8 mouse cellular contexts compared by ENCODE assay signal in genomic region chrX:36988754-36989153, GRCm38 (mm10). TPM values are rescaled to one million over a fixed set of nuclear protein-coding genes. Genes with fewer than 3 reads are reported as not detected.
A peak's percentile ranks its signal among the peaks of the same experiment; 100 is the strongest.
DNase-seq lines count a peak whose midpoint lies in the region; ATAC-seq and TF ChIP-seq lines count a peak whose summit lies in the region.

No protein-coding gene starts in this region.

- TF ChIP-seq POLR2A in kidney, adult 2 months (IDR thresholded peaks at IDR 0.05; ENCODE audit: low read depth, low read length), result no peak
- TF ChIP-seq POLR2A in embryonic fibroblast, embryonic 13.5 days (IDR thresholded peaks at IDR 0.05; ENCODE audit: low read depth, low read length), result no peak

- DNase-seq in kidney, adult 2 months, result no peak
- DNase-seq in kidney, adult 8-10 months, result no peak
- DNase-seq in R1 (ENCODE audit: low read depth, low spot score), result peak; percentile 33
- DNase-seq in intestine, embryonic 14.5 days (ENCODE audit: low spot score), result no peak
- DNase-seq in lung, postnatal 4 days, result peak; percentile 19 to 33
- DNase-seq in spleen, postnatal 4 days (ENCODE audit: low spot score in 2 of 2), result peak; percentile 20 to 61
- no peak for DNase-seq in layer of hippocampus, adult 9-10 months (ENCODE audit: low spot score)

- peak overlapping the region; percentile 64; the same call in 1 of the 2 replicates for H3K4me3 ChIP-seq in kidney, adult 2 months (ENCODE audit: insufficient read depth, low read depth, low read length)
- peak overlapping the region; percentile 58 for H3K4me3 ChIP-seq in embryonic fibroblast, embryonic 13.5 days (ENCODE audit: insufficient read depth, low read length)
- H3K4me3 ChIP-seq in intestine, embryonic 14.5 days (ENCODE audit: low read depth, low read length), result peak overlapping the region; percentile 51

- H3K9me3 ChIP-seq in intestine, embryonic 14.5 days (ENCODE audit: control insufficient read depth, low read length), result no peaks in the 10 kb centered on the region

- H3K4me2 ChIP-seq in intestine, embryonic 14.5 days (ENCODE audit: low read length), result peak overlapping the region; percentile 61

- ATAC-seq in intestine, embryonic 14.5 days (replicated peaks; ENCODE audit: low FRiP score, low TSS enrichment, low read depth), result peak; percentile 57

- no peaks in the 10 kb centered on the region for H3K4me1 ChIP-seq in kidney, adult 2 months (ENCODE audit: control insufficient read depth, insufficient read depth, low read length)
- no peaks in the 10 kb centered on the region for H3K4me1 ChIP-seq in embryonic fibroblast, embryonic 13.5 days (ENCODE audit: control insufficient read depth, insufficient read depth, low read length)
- H3K4me1 ChIP-seq in intestine, embryonic 14.5 days (replicated peaks; ENCODE audit: control insufficient read depth, insufficient read depth, low read length), result no peaks in the 10 kb centered on the region

- H3K27me3 ChIP-seq in kidney, adult 2 months (replicated peaks; ENCODE audit: control insufficient read depth, insufficient read depth, low read length), result no peaks in the 10 kb centered on the region
- no peaks in the 10 kb centered on the region for H3K27me3 ChIP-seq in intestine, embryonic 14.5 days (replicated peaks; ENCODE audit: control insufficient read depth, insufficient read depth, low read length)

- H3K36me3 ChIP-seq in kidney, adult 2 months (ENCODE audit: control insufficient read depth, insufficient read depth, low read length), result no peaks in the 10 kb centered on the region
- H3K36me3 ChIP-seq in intestine, embryonic 14.5 days (ENCODE audit: control insufficient read depth, insufficient read depth, low read length), result no peaks in the 10 kb centered on the region

- H3K9ac ChIP-seq in intestine, embryonic 14.5 days (ENCODE audit: low read length), result peak overlapping the region; percentile 48

- WGBS in kidney, adult 2 months, result under 1% methylated on average over 21 of the region's 23 CpGs
- 11% methylated on average over 13 of the region's 23 CpGs for WGBS in intestine, embryonic 14.5 days

- TF ChIP-seq CTCF in kidney, adult 2 months (conservative IDR thresholded peaks at IDR 0.05; ENCODE audit: insufficient read depth, insufficient read length, low read depth, low read length), result no peak
- TF ChIP-seq CTCF in embryonic fibroblast, embryonic 13.5 days (IDR thresholded peaks at IDR 0.05; ENCODE audit: borderline replicate concordance, insufficient read depth, low read length), result no peak

- no peak overlapping the region for H3K27ac ChIP-seq in kidney, adult 2 months (ENCODE audit: insufficient read depth, low read depth, low read length)
- H3K27ac ChIP-seq in embryonic fibroblast, embryonic 13.5 days (ENCODE audit: insufficient read depth, low read length), result no peak overlapping the region
- H3K27ac ChIP-seq in intestine, embryonic 14.5 days (ENCODE audit: low read depth), result peak overlapping the region; percentile 43; the same call in 1 of the 2 replicates

RNA-seq across cellular contexts. Expression of gene Sept6, which starts 2.8 kb away (rescaled TPM):
- 5.3 and 5.7 TPM in 2 replicates for polyA plus RNA-seq in kidney, adult 2 months (2012; rRNA removed)
- polyA plus RNA-seq in embryonic fibroblast, embryonic 13.5 days (2011; ENCODE audit: insufficient read length, low read depth, missing spikeins), result 18.8 and 29.6 TPM in 2 replicates
- 19.9 and 21.3 TPM in 2 replicates for polyA plus RNA-seq in intestine, embryonic 14.5 days (2014; fragmentation: Nextera tagmentation; extraction: Ambion mirVana)

RNA-seq across cellular contexts. Expression of gene Sowahd, which starts 59.9 kb away (rescaled TPM):
- 0.22 and 0.29 TPM in 2 replicates for polyA plus RNA-seq in kidney, adult 2 months (2012; rRNA removed)
- not detected in 2 replicates for polyA plus RNA-seq in embryonic fibroblast, embryonic 13.5 days (2011; ENCODE audit: insufficient read length, low read depth, missing spikeins)
- 0.11 TPM in 1 of 2 replicates, not detected in the other for polyA plus RNA-seq in intestine, embryonic 14.5 days (2014; fragmentation: Nextera tagmentation; extraction: Ambion mirVana)

Comparison
In these comparisons a context has a peak if more than half of its experiments do, and no peak if none do; other contexts are left out.
1. DNase-seq: peak in R1 (single experiment), lung, postnatal 4 days (2 of 2) and spleen, postnatal 4 days (2 of 2); none in kidney, adult 2 months (single experiment), kidney, adult 8-10 months (0 of 2), intestine, embryonic 14.5 days (single experiment) and layer of hippocampus, adult 9-10 months (single experiment).
2. Peak in every context shown above with its lines, with median percentiles within 50 percentile points of each other: H3K4me3 ChIP-seq.